ENCODE assay signal across 15 mouse cellular contexts in the genomic region with DNA sequence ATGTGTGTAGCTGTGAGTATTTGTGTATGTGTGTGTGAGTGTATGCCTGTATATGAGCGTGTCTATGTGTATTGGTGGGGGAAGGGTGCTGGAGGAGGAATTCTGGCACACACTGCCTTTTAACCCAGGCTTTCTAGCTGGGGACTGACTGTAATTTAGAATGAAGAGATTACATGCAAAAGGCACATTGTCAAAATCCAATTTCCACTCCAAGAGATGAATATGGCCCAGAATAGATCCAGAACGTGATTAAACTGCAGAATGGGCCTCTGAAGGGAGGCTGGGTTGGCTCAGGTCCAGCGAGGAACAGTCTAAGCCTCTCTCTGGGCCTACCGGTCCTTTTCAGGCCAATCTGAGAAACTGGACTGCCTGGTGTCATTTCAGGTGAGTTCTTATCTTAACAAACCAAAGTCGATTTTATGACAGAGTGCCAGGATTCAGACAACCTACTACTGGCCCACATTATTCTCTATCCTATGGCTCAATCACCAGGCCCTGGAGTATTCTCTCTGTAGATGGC. TPM values are rescaled to one million over a fixed set of nuclear protein-coding genes. Genes with fewer than 3 reads are reported as not detected.
DNase-seq lines count a peak whose midpoint lies in the region; ATAC-seq and TF ChIP-seq lines count a peak whose summit lies in the region.
"Had no signal": no experiment of that assay in that cellular context is flagged by ENCODE, and none has a peak within 500 bp of the region (broad histone marks: within the 10 kb centered on the region; RNA-seq: fewer than 3 reads in every experiment).

No protein-coding gene starts in this region.

- H3K27me3 ChIP-seq in embryonic facial prominence, embryonic 14.5 days (replicated peaks; ENCODE audit: control insufficient read depth, insufficient read depth, low read length): no peaks in the 10 kb centered on the region
- no peaks in the 10 kb centered on the region for H3K27me3 ChIP-seq in embryonic facial prominence, embryonic 10.5 days (replicated peaks; ENCODE audit: low read depth, poor library complexity, severe bottlenecking)
- no peaks in the 10 kb centered on the region for H3K27me3 ChIP-seq in forebrain, postnatal 0 days (ENCODE audit: insufficient read depth, low read length)
- H3K27me3 ChIP-seq: embryonic facial prominence, embryonic 12.5 days; heart, embryonic 15.5 days had no signal

- no peak overlapping the region for H3K4me2 ChIP-seq in embryonic facial prominence, embryonic 14.5 days (ENCODE audit: low read depth, low read length)
- H3K4me2 ChIP-seq in forebrain, postnatal 0 days (ENCODE audit: low read depth): no peak overlapping the region
- H3K4me2 ChIP-seq: embryonic facial prominence, embryonic 12.5 days; heart, embryonic 15.5 days had no signal

- H3K27ac ChIP-seq in embryonic facial prominence, embryonic 14.5 days (replicated peaks; ENCODE audit: low read depth, low read length): no peak overlapping the region
- no peak overlapping the region for H3K27ac ChIP-seq in embryonic facial prominence, embryonic 10.5 days (replicated peaks)
- no peak overlapping the region for H3K27ac ChIP-seq in forebrain, postnatal 0 days (ENCODE audit: low read depth, low read length)
- H3K27ac ChIP-seq: embryonic facial prominence, embryonic 12.5 days; heart, embryonic 15.5 days had no signal

- no peak for DNase-seq in embryonic facial prominence, embryonic 14.5 days (ENCODE audit: low spot score)
- DNase-seq in embryonic facial prominence, embryonic 10.5 days (ENCODE audit: low spot score): no peak
- peak; percentile 45 for DNase-seq in left cerebral cortex, postnatal 4 days
- no peak for DNase-seq in left cerebral cortex, adult 8-10 months (ENCODE audit: low spot score in 2 of 2)
- peak; percentile 25 for DNase-seq in NIH3T3 (ENCODE audit: low read depth)
- peak; percentile 60 for DNase-seq in forebrain, postnatal 0 days
- no peak for DNase-seq in layer of hippocampus, postnatal 14 days (ENCODE audit: low spot score in 2 of 2)
- no peak for DNase-seq in heart, postnatal 10 days
- DNase-seq: adrenal gland, adult 8-10 months; cerebellum, adult 8-10 months; thymus, postnatal 25 days had no signal

- H3K9me3 ChIP-seq in embryonic facial prominence, embryonic 14.5 days (ENCODE audit: control insufficient read depth, low read length): 0 out of 2 replicates have a peak, but pooled peaks cover 8% of the 10 kb centered on the region
- H3K9me3 ChIP-seq in embryonic facial prominence, embryonic 10.5 days: 0 out of 2 replicates have a peak, but pooled peaks cover 5% of the 10 kb centered on the region
- no peaks in the 10 kb centered on the region for H3K9me3 ChIP-seq in forebrain, postnatal 0 days (ENCODE audit: low read length)
- H3K9me3 ChIP-seq: embryonic facial prominence, embryonic 12.5 days; heart, embryonic 15.5 days had no signal

- no peaks in the 10 kb centered on the region for H3K36me3 ChIP-seq in embryonic facial prominence, embryonic 14.5 days (ENCODE audit: control insufficient read depth, insufficient read depth, low read length)
- H3K36me3 ChIP-seq in embryonic facial prominence, embryonic 10.5 days (replicated peaks): no peaks in the 10 kb centered on the region
- H3K36me3 ChIP-seq in forebrain, postnatal 0 days (ENCODE audit: insufficient read depth): no peaks in the 10 kb centered on the region
- H3K36me3 ChIP-seq: embryonic facial prominence, embryonic 12.5 days; heart, embryonic 15.5 days had no signal

- 0 out of 2 replicates have a peak, but pooled peaks have one; percentile 53 for ATAC-seq in embryonic facial prominence, embryonic 14.5 days (ENCODE audit: low read depth)
- ATAC-seq in forebrain, postnatal 0 days: peak; percentile 77

- no peaks in the 10 kb centered on the region for H3K4me1 ChIP-seq in embryonic facial prominence, embryonic 14.5 days (ENCODE audit: control insufficient read depth, insufficient read depth, low read length)
- no peaks in the 10 kb centered on the region; the same call in 1 of the 2 replicates for H3K4me1 ChIP-seq in embryonic facial prominence, embryonic 10.5 days
- H3K4me1 ChIP-seq in forebrain, postnatal 0 days (ENCODE audit: insufficient read depth): peaks cover 5% of the 10 kb centered on the region; the same call in 1 of the 2 replicates
- H3K4me1 ChIP-seq: embryonic facial prominence, embryonic 12.5 days had no signal

- intact Hi-C loops in left cerebral cortex, postnatal 4 days (cut with DNase I): no loop called here
- intact Hi-C loops in heart, postnatal 10 days (cut with DNase I): no loop called here

- H3K4me3 ChIP-seq in embryonic facial prominence, embryonic 14.5 days (ENCODE audit: low read depth, low read length): no peak overlapping the region
- no peak overlapping the region for H3K4me3 ChIP-seq in embryonic facial prominence, embryonic 10.5 days
- no peak overlapping the region for H3K4me3 ChIP-seq in forebrain, postnatal 0 days (ENCODE audit: low read depth, low read length)
- H3K4me3 ChIP-seq: embryonic facial prominence, embryonic 12.5 days; heart, embryonic 15.5 days had no signal

- no peak for TF ChIP-seq CTCF in forebrain, postnatal 0 days (IDR thresholded peaks at IDR 0.05; ENCODE audit: low read depth)

- H3K9ac ChIP-seq in embryonic facial prominence, embryonic 14.5 days (ENCODE audit: low read depth, low read length): no peak overlapping the region
- no peak overlapping the region for H3K9ac ChIP-seq in forebrain, postnatal 0 days
- H3K9ac ChIP-seq: embryonic facial prominence, embryonic 12.5 days; heart, embryonic 15.5 days had no signal

- WGBS in embryonic facial prominence, embryonic 14.5 days: 62% methylated on average over 5 of the region's 5 CpGs
- WGBS in embryonic facial prominence, embryonic 10.5 days: 88% methylated on average over 5 of the region's 5 CpGs
- 46% methylated on average over 5 of the region's 5 CpGs for WGBS in forebrain, postnatal 0 days

RNA-seq across cellular contexts. Expression of a gene that starts 29.3 kb away (rescaled TPM):
- polyA plus RNA-seq in embryonic facial prominence, embryonic 14.5 days (2014; fragmentation: Nextera tagmentation; extraction: Ambion mirVana): 0.39 and 0.72 TPM in 2 replicates
- polyA plus RNA-seq in embryonic facial prominence, embryonic 10.5 days (2016; fragmentation: Nextera tagmentation; extraction: Ambion mirVana): 0.36 and 0.64 TPM in 2 replicates
- total RNA-seq in left cerebral cortex, postnatal 4 days (2021): under 1 TPM; 0.60 to 0.70 TPM
- under 1 TPM in 1 of 4 experiments, not detected in 3; 0.63 TPM for total RNA-seq in left cerebral cortex, adult 8-10 months (2022)
- total RNA-seq in forebrain, postnatal 0 days (2014; rRNA removed): 0.90 and 0.92 TPM in 2 replicates
- 0.81 and 1.4 TPM in 2 replicates for polyA plus RNA-seq in forebrain, postnatal 0 days (2015; fragmentation: Nextera tagmentation; extraction: Ambion mirVana)
- not detected for total RNA-seq in layer of hippocampus, postnatal 14 days (2021)
- not detected for total RNA-seq in heart, postnatal 10 days (2021)
- polyA plus RNA-seq: C2C12; heart, embryonic 15.5 days; kidney, embryonic 16.5 days had no signal

Comparison
In these comparisons a context has a peak if more than half of its experiments do, and no peak if none do; other contexts are left out.
1. DNase-seq: peak in left cerebral cortex, postnatal 4 days (single experiment), NIH3T3 (single experiment) and forebrain, postnatal 0 days (single experiment); none in embryonic facial prominence, embryonic 14.5 days (single experiment), embryonic facial prominence, embryonic 10.5 days (single experiment), left cerebral cortex, adult 8-10 months (0 of 2), layer of hippocampus, postnatal 14 days (0 of 2) and heart, postnatal 10 days (0 of 2).